Mouse (Mus musculus) limb, embryonic 12.5 days (tissue): ENCODE results near the gene Slc32a1. TPM values are rescaled to one million over a fixed set of nuclear protein-coding genes. Genes with fewer than 3 reads are reported as not detected.
A peak's percentile ranks its signal among the peaks of the same experiment; 100 is the strongest.

Source experiments
- microRNA counts: library from miRNA; unstranded; fragments of <30 nt; microRNA quantifications from one replicate; lab custom pipeline; 2017
- microRNA-seq: library from miRNA; unstranded; fragments of <30 nt; microRNA quantifications from one replicate; pipeline ENCODE4, GENCODE M21; 2017
- polyA plus RNA-seq: library from polyadenylated mRNA; unstranded; fragments of >200 nt; fragmentation: Nextera tagmentation; extraction: Ambion mirVana; gene quantifications from 2 replicates; pipeline ENCODE4 v1.2.1, GENCODE M21; 2016

Slc32a1 gene
- polyA plus RNA-seq, 1 experiment from 2014 or later = not detected

MicroRNAs within 50 kb of the gene (microRNA counts, 519-probe panel; counts per million panel counts)
- microRNA mmu-miR-3474 (lab: Ali Mortazavi, UCI) = not detected

Small RNAs within 50 kb of the gene (microRNA-seq; reads per million reads assigned to microRNA genes)
- gene Mir3474 = 4.6 reads per million, percentile 15 among the genes with 10 or more reads in this experiment

Other genes with a start within 250 kb of the Slc32a1 start
- gene Snhg11, start 235.1 kb upstream of the Slc32a1 start, polyA plus RNA-seq = 6.3 and 7.7 TPM in 2 replicates
- gene Ralgapb, start 200.9 kb upstream of the Slc32a1 start, polyA plus RNA-seq = 17.3 and 19.7 TPM in 2 replicates
- gene Adig, start 108.2 kb upstream of the Slc32a1 start, polyA plus RNA-seq = 0.37 TPM in 1 of 2 replicates, not detected in the other
- gene Arhgap40, start 98.0 kb upstream of the Slc32a1 start, polyA plus RNA-seq = 0.16 and 0.24 TPM in 2 replicates
- gene Actr5, start 14.1 kb downstream of the Slc32a1 start, polyA plus RNA-seq = 20.8 and 22.1 TPM in 2 replicates
- gene Ppp1r16b, start 54.6 kb downstream of the Slc32a1 start, polyA plus RNA-seq = 3.3 TPM in 2 replicates
- gene Fam83d, start 157.3 kb downstream of the Slc32a1 start, polyA plus RNA-seq = 54.5 and 55.3 TPM in 2 replicates
- gene Dhx35, start 184.0 kb downstream of the Slc32a1 start, polyA plus RNA-seq = 15.9 and 16.9 TPM in 2 replicates